Mouse (Mus musculus) lung, embryonic 14.5 days (tissue): ENCODE results near the gene Shc1. TPM values are rescaled to one million over a fixed set of nuclear protein-coding genes. Genes with fewer than 3 reads are reported as not detected.

ENCODE experiments used
- ATAC-seq: fragments of 200-750 bp; cut with Nextera tagmentation; 2 replicates; pipeline ENCODE4 v1.8.0; 2017; ENCODE audit warnings: mild to moderate bottlenecking, moderate TSS enrichment, moderate library complexity; ENCODE audit not compliant: insufficient read depth
- DNase-seq: peaks from one replicate; pipeline ENCODE4 v3.0.0-alpha.2; 2015
- H3K27ac ChIP-seq: fragments of 300-500 bp; sonication (generic); 2 replicates; pipeline ENCODE4 v1.5.1; 2014; ENCODE audit warnings: low read depth, mild to moderate bottlenecking, moderate library complexity
- H3K27me3 ChIP-seq: fragments of 300-500 bp; sonication (generic); 2 replicates; pipeline ENCODE4 v1.6.1; 2014; ENCODE audit warnings: low read length, control low read depth; ENCODE audit not compliant: insufficient read depth
- H3K36me3 ChIP-seq: fragments of 300-500 bp; sonication (generic); 2 replicates; pipeline ENCODE4 v1.6.1; 2014; ENCODE audit warnings: control low read depth; ENCODE audit not compliant: insufficient read depth
- H3K4me1 ChIP-seq: fragments of 300-500 bp; sonication (generic); 2 replicates; pipeline ENCODE4 v1.6.1; 2014; ENCODE audit warnings: antibody characterized with exemption, control low read depth; ENCODE audit not compliant: insufficient read depth
- H3K4me2 ChIP-seq: fragments of 300-500 bp; sonication (generic); 2 replicates; pipeline ENCODE4 v1.6.1; 2014; ENCODE audit warnings: mild to moderate bottlenecking
- H3K4me3 ChIP-seq: fragments of 300-500 bp; sonication (generic); 2 replicates; pipeline ENCODE4 v1.5.1; 2014; ENCODE audit warnings: low read depth, low read length
- H3K9ac ChIP-seq: fragments of 300-500 bp; sonication (generic); 2 replicates; pipeline ENCODE4 v1.6.1; 2014
- H3K9me3 ChIP-seq: fragments of 300-500 bp; sonication (generic); 2 replicates; pipeline ENCODE4 v1.6.1; 2016; ENCODE audit warnings: low read depth, low read length, control low read depth
- CTCF ChIP-seq: IDR thresholded peaks from 2 replicates; pipeline ENCODE4 v1.5.1; 2016; ENCODE audit warnings: antibody characterized with exemption, low read depth
- WGBS: fragments of 180-500 bp; shearing (Covaris S2); extraction: QIAGEN DNeasy Blood & Tissue Kit; methylation state at CpG from one replicate; pipeline ENCODE4 v1.1.7; 2014; 5-methylcytosine and 5-hydroxymethylcytosine counted together
- polyA plus RNA-seq: library from polyadenylated mRNA; unstranded; fragments of >200 nt; fragmentation: Nextera tagmentation; extraction: Ambion mirVana; gene quantifications from 2 replicates; pipeline ENCODE4 v1.2.1, GENCODE M21; 2014

Gene Shc1
- polyA plus RNA-seq, 1 experiment from 2014 or later, result 75.2 TPM

- TF ChIP-seq CTCF, result no peak
- peak overlapping the region; percentile 79 for H3K27ac ChIP-seq
- H3K4me3 ChIP-seq, result peak overlapping the region; percentile 57
- no peaks in the 10 kb centered on the region for H3K4me1 ChIP-seq
- no peaks in the 10 kb centered on the region for H3K36me3 ChIP-seq
- peak; percentile 91 for ATAC-seq
- peak overlapping the region; percentile 66 for H3K9ac ChIP-seq
- WGBS, result 1% methylated on average over 35 of the region's 36 CpGs
- no peaks in the 10 kb centered on the region for H3K27me3 ChIP-seq
- peak; percentile 96 for DNase-seq
- peak overlapping the region; percentile 83 for H3K4me2 ChIP-seq
- no peaks in the 10 kb centered on the region for H3K9me3 ChIP-seq
Measured at GRCm38 (mm10) chr3:89458965-89459807, 40.9 kb downstream of the Shc1 start.

DNA sequence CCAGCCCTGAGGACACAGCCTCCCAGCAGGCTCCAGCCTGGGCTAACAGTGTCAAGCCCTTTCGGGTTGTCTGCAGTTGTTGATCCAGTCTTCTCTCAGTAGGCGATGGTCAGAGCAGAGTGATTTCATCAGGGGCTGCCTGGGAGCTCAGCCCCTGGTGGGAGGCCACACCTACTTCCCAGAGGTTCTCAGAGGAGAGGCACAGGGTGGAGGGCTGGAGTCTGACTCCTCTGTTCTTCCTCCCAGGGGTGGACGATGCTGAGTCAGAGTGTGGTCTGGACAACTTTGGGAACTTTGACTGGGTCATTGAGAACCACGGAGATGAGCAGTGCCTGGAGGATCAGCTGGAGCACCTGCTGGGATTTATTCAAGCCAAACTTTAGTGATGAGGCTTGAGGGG lies 50.0 kb downstream of the Shc1 start:
- no peak for ATAC-seq
- H3K27me3 ChIP-seq, result no peaks in the 10 kb centered on the region
- WGBS, result 53% methylated on average over 4 of the region's 4 CpGs
- H3K9me3 ChIP-seq, result no peaks in the 10 kb centered on the region
- H3K4me3 ChIP-seq, result no peak overlapping the region
- H3K27ac ChIP-seq, result no peak overlapping the region
- no peak overlapping the region for H3K9ac ChIP-seq
- no peak for DNase-seq
- no peak overlapping the region for H3K4me2 ChIP-seq
- H3K4me1 ChIP-seq, result no peaks in the 10 kb centered on the region
- H3K36me3 ChIP-seq, result peaks cover 13% of the 10 kb centered on the region; the same call in 1 of the 2 replicates
- no peak for TF ChIP-seq CTCF

GRCm38 (mm10) chr3:89472280-89472679 lies 54.0 kb downstream of the Shc1 start:
- peaks cover 13% of the 10 kb centered on the region; the same call in 1 of the 2 replicates for H3K36me3 ChIP-seq
- H3K4me3 ChIP-seq, result no peak overlapping the region
- TF ChIP-seq CTCF, result no peak
- H3K27me3 ChIP-seq, result no peaks in the 10 kb centered on the region
- H3K4me2 ChIP-seq, result no peak overlapping the region
- H3K4me1 ChIP-seq, result no peaks in the 10 kb centered on the region
- H3K9me3 ChIP-seq, result no peaks in the 10 kb centered on the region
- no peak for ATAC-seq
- 64% methylated on average over 7 of the region's 7 CpGs for WGBS
- H3K27ac ChIP-seq, result no peak overlapping the region
- no peak overlapping the region for H3K9ac ChIP-seq
- no peak for DNase-seq

- WGBS, result 69% methylated on average over 6 of the region's 6 CpGs
- no peak for TF ChIP-seq CTCF
- Histone ChIP-seq H3K27ac (no peak overlapping the region), H3K27me3 (no peaks in the 10 kb centered on the region), H3K4me2 (no peak overlapping the region), H3K9ac (no peak overlapping the region), H3K4me1 (no peaks in the 10 kb centered on the region), H3K4me3 (no peak overlapping the region), H3K9me3 (no peaks in the 10 kb centered on the region), H3K36me3 (peaks cover 9% of the 10 kb centered on the region; the same call in 1 of the 2 replicates)
- DNase-seq, result no peak
- ATAC-seq, result no peak
Measured at GRCm38 (mm10) chr3:89473838-89474237, 55.6 kb downstream of the Shc1 start.

DNA sequence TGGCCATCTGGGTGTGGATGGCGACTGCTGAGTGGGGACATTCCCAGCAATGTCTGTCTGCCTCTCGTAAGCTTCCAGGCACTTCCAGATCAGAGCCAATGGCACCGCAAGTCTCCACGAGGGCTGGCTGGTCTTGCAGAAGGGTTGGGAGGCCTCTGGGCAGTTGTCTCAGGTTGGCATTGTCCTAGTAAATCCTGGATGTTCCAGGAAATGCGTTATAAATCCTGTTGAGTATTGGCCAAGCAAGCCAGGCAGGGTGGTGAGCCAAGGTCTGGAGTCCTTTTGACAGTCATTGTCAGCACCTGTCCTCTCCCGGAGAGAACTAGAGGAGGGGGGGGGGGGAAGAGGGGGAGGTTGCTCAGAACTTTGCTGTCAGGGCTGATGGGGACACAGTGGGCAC lies 60.8 kb downstream of the Shc1 start:
- no peak for DNase-seq
- no peak overlapping the region for H3K27ac ChIP-seq
- H3K9me3 ChIP-seq, result no peaks in the 10 kb centered on the region
- WGBS, result 70% methylated on average over 6 of the region's 6 CpGs
- no peak overlapping the region for H3K9ac ChIP-seq
- no peak overlapping the region for H3K4me3 ChIP-seq
- H3K36me3 ChIP-seq, result no peaks in the 10 kb centered on the region
- ATAC-seq, result no peak
- H3K4me1 ChIP-seq, result no peaks in the 10 kb centered on the region
- H3K4me2 ChIP-seq, result no peak overlapping the region
- no peak for TF ChIP-seq CTCF
- H3K27me3 ChIP-seq, result no peaks in the 10 kb centered on the region

Other genes with a start within 250 kb of the Shc1 start
- gene Scamp3, start 241.0 kb upstream of the Shc1 start, polyA plus RNA-seq, result 90.2 and 98.9 TPM in 2 replicates
- 18.2 and 19.4 TPM in 2 replicates for gene Fam189b, start 235.3 kb upstream of the Shc1 start, polyA plus RNA-seq
- 34.4 and 35.5 TPM in 2 replicates for gene Gba, start 215.5 kb upstream of the Shc1 start, polyA plus RNA-seq
- gene Thbs3, start 203.3 kb upstream of the Shc1 start, polyA plus RNA-seq, result 33.6 and 39.9 TPM in 2 replicates
- 193 and 212 TPM in 2 replicates for gene Mtx1, start 191.4 kb upstream of the Shc1 start, polyA plus RNA-seq
- 43.0 and 50.4 TPM in 2 replicates for gene Muc1, start 189.4 kb upstream of the Shc1 start, polyA plus RNA-seq
- 293 and 312 TPM in 2 replicates for gene Krtcap2, start 172.5 kb upstream of the Shc1 start, polyA plus RNA-seq
- 5.7 and 6.3 TPM in 2 replicates for gene Trim46, start 172.1 kb upstream of the Shc1 start, polyA plus RNA-seq
- 118 and 119 TPM in 2 replicates for gene Dpm3, start 159.1 kb upstream of the Shc1 start, polyA plus RNA-seq
- gene Slc50a1, start 147.9 kb upstream of the Shc1 start, polyA plus RNA-seq, result 58.5 and 60.2 TPM in 2 replicates
- gene Efna1, start 137.3 kb upstream of the Shc1 start, polyA plus RNA-seq, result 68.3 and 70.4 TPM in 2 replicates
- gene Efna3, start 95.5 kb upstream of the Shc1 start, polyA plus RNA-seq, result 4.7 and 5.8 TPM in 2 replicates
- 24.6 and 27.0 TPM in 2 replicates for gene Efna4, start 80.4 kb upstream of the Shc1 start, polyA plus RNA-seq
- gene Adam15, start 68.4 kb upstream of the Shc1 start, polyA plus RNA-seq, result 32.7 and 36.7 TPM in 2 replicates
- 0.17 TPM in 1 of 2 replicates, not detected in the other for gene Dcst2, start 56.5 kb upstream of the Shc1 start, polyA plus RNA-seq
- 0.11 TPM in 1 of 2 replicates, not detected in the other for gene Dcst1, start 53.2 kb upstream of the Shc1 start, polyA plus RNA-seq
- 1.6 and 1.7 TPM in 2 replicates for gene Zbtb7b, start 23.7 kb upstream of the Shc1 start, polyA plus RNA-seq
- 0.19 and 0.33 TPM in 2 replicates for gene Lenep, start 15.7 kb upstream of the Shc1 start, polyA plus RNA-seq
- 18.1 and 18.2 TPM in 2 replicates for gene Flad1, start 6.6 kb upstream of the Shc1 start, polyA plus RNA-seq
- 655 and 692 TPM in 2 replicates for gene Cks1b, start 60 bp upstream of the Shc1 start, polyA plus RNA-seq
- 54.0 and 56.8 TPM in 2 replicates for gene Pygo2, start 11.8 kb downstream of the Shc1 start, polyA plus RNA-seq
- 13.6 and 14.7 TPM in 2 replicates for gene Pbxip1, start 18.3 kb downstream of the Shc1 start, polyA plus RNA-seq
- gene Pmvk, start 36.1 kb downstream of the Shc1 start, polyA plus RNA-seq, result 46.2 and 48.0 TPM in 2 replicates
- gene Kcnn3, start 101.7 kb downstream of the Shc1 start, polyA plus RNA-seq, result 1.0 TPM in 2 replicates